ENCODE assay signal across 30 mouse cellular contexts in genomic region chr16:59743669-59744068, GRCm38 (mm10).
DNase-seq lines count a peak whose midpoint lies in the region; ATAC-seq lines count a peak whose summit lies in the region.
"Had no signal": no experiment of that assay in that cellular context is flagged by ENCODE, and none has a peak within 500 bp of the region (broad histone marks: within the 10 kb centered on the region; RNA-seq: fewer than 3 reads in every experiment).

No protein-coding gene starts in this region.

- H3K9ac ChIP-seq in heart, embryonic 12.5 days, result no peak overlapping the region
- H3K9ac ChIP-seq in limb, embryonic 13.5 days, result no peak overlapping the region
- H3K9ac ChIP-seq in limb, embryonic 15.5 days, result no peak overlapping the region
- H3K9ac ChIP-seq: embryonic facial prominence, embryonic 13.5 days; forebrain, embryonic 12.5 days; forebrain, postnatal 0 days; hindbrain, embryonic 14.5 days; liver, embryonic 13.5 days; midbrain, embryonic 15.5 days; neural tube, embryonic 15.5 days had no signal

- H3K9me3 ChIP-seq in heart, embryonic 12.5 days (replicated peaks), result no peaks in the 10 kb centered on the region
- no peaks in the 10 kb centered on the region for H3K9me3 ChIP-seq in limb, embryonic 13.5 days
- H3K9me3 ChIP-seq in limb, embryonic 10.5 days (replicated peaks), result no peaks in the 10 kb centered on the region
- no peaks in the 10 kb centered on the region for H3K9me3 ChIP-seq in limb, embryonic 15.5 days
- H3K9me3 ChIP-seq: embryonic facial prominence, embryonic 13.5 days; forebrain, embryonic 12.5 days; liver, embryonic 13.5 days; midbrain, embryonic 10.5 days; midbrain, embryonic 15.5 days; neural tube, embryonic 15.5 days had no signal

- no peak overlapping the region for H3K27ac ChIP-seq in heart, embryonic 12.5 days (ENCODE audit: poor library complexity, severe bottlenecking)
- no peak overlapping the region for H3K27ac ChIP-seq in limb, embryonic 13.5 days
- no peak overlapping the region for H3K27ac ChIP-seq in limb, embryonic 10.5 days
- H3K27ac ChIP-seq in limb, embryonic 15.5 days, result no peak overlapping the region
- H3K27ac ChIP-seq: embryonic facial prominence, embryonic 13.5 days; forebrain, embryonic 12.5 days; hindbrain, embryonic 14.5 days; liver, embryonic 13.5 days; midbrain, embryonic 10.5 days; midbrain, embryonic 15.5 days; neural tube, embryonic 15.5 days had no signal

- no peak overlapping the region for H3K4me2 ChIP-seq in heart, embryonic 12.5 days
- no peak overlapping the region for H3K4me2 ChIP-seq in limb, embryonic 13.5 days (replicated peaks)
- H3K4me2 ChIP-seq in limb, embryonic 15.5 days, result no peak overlapping the region
- H3K4me2 ChIP-seq: embryonic facial prominence, embryonic 13.5 days; forebrain, embryonic 12.5 days; heart, embryonic 11.5 days; hindbrain, embryonic 14.5 days; liver, embryonic 13.5 days; midbrain, embryonic 15.5 days; neural tube, embryonic 15.5 days had no signal

- no peaks in the 10 kb centered on the region for H3K36me3 ChIP-seq in heart, embryonic 12.5 days
- H3K36me3 ChIP-seq in limb, embryonic 13.5 days, result no peaks in the 10 kb centered on the region
- H3K36me3 ChIP-seq in limb, embryonic 10.5 days, result no peaks in the 10 kb centered on the region
- H3K36me3 ChIP-seq in limb, embryonic 15.5 days, result no peaks in the 10 kb centered on the region
- H3K36me3 ChIP-seq: embryonic facial prominence, embryonic 13.5 days; forebrain, embryonic 12.5 days; liver, embryonic 13.5 days; midbrain, embryonic 10.5 days; midbrain, embryonic 15.5 days; neural tube, embryonic 15.5 days had no signal

- intact Hi-C loops in heart, postnatal 10 days (cut with DNase I), result no loop called here

- ATAC-seq in heart, embryonic 12.5 days (ENCODE audit: insufficient number of reproducible peaks, low FRiP score), result no peak
- 0 out of 2 replicates have a peak, but pooled peaks have one; percentile 75 for ATAC-seq in limb, embryonic 13.5 days (ENCODE audit: low FRiP score, low read depth)
- ATAC-seq in limb, embryonic 15.5 days (ENCODE audit: insufficient number of reproducible peaks, low FRiP score, low TSS enrichment, low read depth), result 0 out of 2 replicates have a peak, but pooled peaks have one; percentile 35
- ATAC-seq: CD4-positive, CD25-positive, alpha-beta regulatory T cell, adult 4 months; forebrain, postnatal 0 days; midbrain, embryonic 15.5 days had no signal

- peak; percentile 5 to 6 for DNase-seq in heart, postnatal 10 days
- no peak for DNase-seq in limb, embryonic 10.5 days (ENCODE audit: low spot score)
- peak; percentile 22 to 32 for DNase-seq in right cerebral cortex, postnatal 10 days (ENCODE audit: low spot score in 2 of 2)
- no peak for DNase-seq in right cerebral cortex, postnatal 36 days (ENCODE audit: low spot score in 2 of 2)
- no peak for DNase-seq in layer of hippocampus, postnatal 25 days (ENCODE audit: extremely low spot score in 1 of 2, low spot score in 1 of 2)
- DNase-seq: adrenal gland, postnatal 14 days; cerebellum, adult 11 months; cerebellum, adult 9-10 months; embryo, embryonic 11 days; forebrain, postnatal 0 days; gastrocnemius, postnatal 36 days; heart, adult 18-20 months; kidney, postnatal 36 days; layer of hippocampus, postnatal 36 days; liver, embryonic 13.5 days; lung, postnatal 10 days; retina, postnatal 1 day; right cerebral cortex, postnatal 25 days; thymus, postnatal 4 days had no signal

- no peaks in the 10 kb centered on the region for H3K4me1 ChIP-seq in heart, embryonic 12.5 days (replicated peaks)
- H3K4me1 ChIP-seq in limb, embryonic 13.5 days, result no peaks in the 10 kb centered on the region
- H3K4me1 ChIP-seq in limb, embryonic 10.5 days, result no peaks in the 10 kb centered on the region
- H3K4me1 ChIP-seq in limb, embryonic 15.5 days, result no peaks in the 10 kb centered on the region
- H3K4me1 ChIP-seq: embryonic facial prominence, embryonic 13.5 days; forebrain, embryonic 12.5 days; liver, embryonic 13.5 days; midbrain, embryonic 10.5 days; midbrain, embryonic 15.5 days; neural tube, embryonic 15.5 days had no signal

- WGBS in heart, embryonic 12.5 days, result 78% methylated on average over 1 of the region's 1 CpGs
- WGBS in limb, embryonic 13.5 days, result 67% methylated on average over 1 of the region's 1 CpGs
- 93% methylated on average over 1 of the region's 1 CpGs for WGBS in limb, embryonic 10.5 days
- WGBS in limb, embryonic 15.5 days, result 32% methylated on average over 1 of the region's 1 CpGs

- no peaks in the 10 kb centered on the region for H3K27me3 ChIP-seq in heart, embryonic 12.5 days (replicated peaks)
- no peaks in the 10 kb centered on the region for H3K27me3 ChIP-seq in limb, embryonic 13.5 days
- no peaks in the 10 kb centered on the region for H3K27me3 ChIP-seq in limb, embryonic 10.5 days (ENCODE audit: low read depth, poor library complexity, severe bottlenecking)
- H3K27me3 ChIP-seq in limb, embryonic 15.5 days, result no peaks in the 10 kb centered on the region
- H3K27me3 ChIP-seq: embryonic facial prominence, embryonic 13.5 days; forebrain, embryonic 12.5 days; liver, embryonic 13.5 days; midbrain, embryonic 15.5 days; neural tube, embryonic 15.5 days had no signal

- H3K4me3 ChIP-seq in heart, embryonic 12.5 days, result no peak overlapping the region
- no peak overlapping the region for H3K4me3 ChIP-seq in limb, embryonic 13.5 days
- no peak overlapping the region for H3K4me3 ChIP-seq in limb, embryonic 10.5 days
- no peak overlapping the region for H3K4me3 ChIP-seq in limb, embryonic 15.5 days
- H3K4me3 ChIP-seq: embryonic facial prominence, embryonic 13.5 days; forebrain, embryonic 12.5 days; liver, embryonic 13.5 days; midbrain, embryonic 10.5 days; midbrain, embryonic 15.5 days; neural tube, embryonic 15.5 days had no signal

Comparison
In these comparisons a context has a peak if more than half of its experiments do, and no peak if none do; other contexts are left out.
1. DNase-seq: peak in heart, postnatal 10 days (2 of 2) and right cerebral cortex, postnatal 10 days (2 of 2); none in limb, embryonic 10.5 days (single experiment), right cerebral cortex, postnatal 36 days (0 of 2) and layer of hippocampus, postnatal 25 days (0 of 2).